Mouse (Mus musculus) cerebellum, adult 2 months (tissue): ENCODE measurements around the gene Mafk.

ENCODE experiments used
- CTCF ChIP-seq: fragments of 200-500 bp; IDR thresholded peaks from 2 replicates; pipeline ENCODE4 v1.5.1; 2011; ENCODE audit warnings: low read depth, mild to moderate bottlenecking, control low read depth, low read length, moderate library complexity, borderline replicate concordance; ENCODE audit not compliant: insufficient read depth
- POLR2A ChIP-seq: fragments of 200-500 bp; IDR thresholded peaks from 2 replicates; pipeline ENCODE4 v1.6.1; 2011; ENCODE audit warnings: low read length, control low read depth, borderline replicate concordance; ENCODE audit not compliant: insufficient read depth

DNA sequence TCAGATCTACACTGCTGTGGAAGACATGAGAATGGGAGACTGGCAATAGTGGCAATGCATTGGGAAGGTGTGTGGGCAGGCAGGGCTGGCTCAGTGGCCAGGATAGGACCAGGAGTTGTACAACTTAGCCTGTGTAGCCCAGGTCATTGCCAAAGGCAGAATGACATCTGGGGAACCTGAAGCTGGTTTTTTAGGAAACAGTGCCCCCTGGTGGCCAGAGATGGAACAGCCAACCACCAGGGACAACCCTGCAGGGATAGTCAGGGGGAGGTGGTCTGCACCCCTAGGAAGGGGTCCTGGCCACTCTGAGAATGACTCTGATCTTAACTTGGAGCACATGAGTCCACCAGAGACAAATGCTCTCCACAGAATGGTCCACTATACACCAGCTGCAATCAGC, 40.8 kb upstream of the Mafk start:
- TF ChIP-seq CTCF (peak; percentile 91), POLR2A (no peak)
